Mouse (Mus musculus) liver, postnatal 0 days (tissue): ENCODE results near the gene Stmn1.

Source experiments
- CTCF ChIP-seq: sonication (generic); IDR thresholded peaks from 2 replicates; pipeline ENCODE4 v1.5.1; 2016; ENCODE audit warnings: antibody characterized with exemption, low read depth
- EP300 ChIP-seq: IDR thresholded peaks from 2 replicates; pipeline ENCODE4 v1.6.1; 2016; ENCODE audit warnings: antibody characterized with exemption, low read depth, mild to moderate bottlenecking

DNA sequence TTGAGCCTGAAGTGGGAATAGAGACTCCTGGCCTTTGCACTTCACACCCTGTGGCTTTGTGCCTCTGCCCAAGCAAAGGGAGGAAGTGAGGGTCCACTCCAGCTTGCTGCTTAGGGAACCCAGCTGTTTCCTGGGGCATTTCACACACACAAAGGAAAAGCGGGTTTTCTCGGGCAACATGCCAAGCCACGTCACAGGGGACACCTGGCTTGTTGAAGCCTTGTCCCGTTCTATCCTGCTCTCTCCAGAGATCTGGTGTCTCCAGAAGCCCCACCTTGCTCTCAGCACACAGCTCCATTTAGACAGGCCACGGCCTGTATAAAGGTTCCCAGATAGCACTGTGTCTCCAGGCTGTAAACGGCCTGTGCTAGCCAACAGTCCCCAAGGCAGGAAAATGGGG lies 23.6 kb downstream of the Stmn1 start:
- TF ChIP-seq CTCF (no peak), EP300 (no peak)
